Mouse (Mus musculus): ENCODE data around the gene Slc38a6. TPM values are rescaled to one million over a fixed set of nuclear protein-coding genes. Genes with fewer than 3 reads are reported as not detected.
A peak's percentile ranks its signal among the peaks of the same experiment; 100 is the strongest.

Gene Slc38a6
- total RNA-seq, 2 experiments from 2014 or later = 0.14 to 12.3 TPM

GRCm38 (mm10) chr12:73380686-73381360 lies 94.2 kb downstream of the Slc38a6 start:
- no peak for ATAC-seq (replicated peaks; ENCODE audit: low FRiP score, low TSS enrichment, poor library complexity, severe bottlenecking)

- ATAC-seq (replicated peaks; ENCODE audit: low FRiP score, low TSS enrichment, poor library complexity, severe bottlenecking) = no peak
Observed at GRCm38 (mm10) chr12:73381452-73381851, 94.9 kb downstream of the Slc38a6 start.

- ATAC-seq (replicated peaks; ENCODE audit: low FRiP score, low TSS enrichment, poor library complexity, severe bottlenecking) = no peak
Observed at GRCm38 (mm10) chr12:73382290-73383178, 96.0 kb downstream of the Slc38a6 start.

- ATAC-seq (replicated peaks; ENCODE audit: low FRiP score, low TSS enrichment, poor library complexity, severe bottlenecking) = no peak
Observed at GRCm38 (mm10) chr12:73383179-73383510, 96.6 kb downstream of the Slc38a6 start.

- no peak for ATAC-seq (replicated peaks; ENCODE audit: low FRiP score, low TSS enrichment, poor library complexity, severe bottlenecking)
Observed at GRCm38 (mm10) chr12:73383861-73384260, 97.3 kb downstream of the Slc38a6 start.

GRCm38 (mm10) chr12:73384747-73385146 lies 98.2 kb downstream of the Slc38a6 start:
- ATAC-seq (replicated peaks; ENCODE audit: low FRiP score, low TSS enrichment, poor library complexity, severe bottlenecking) = 0 out of 2 replicates have a peak, but pooled peaks have one; percentile 29

GRCm38 (mm10) chr12:73392507-73392906 lies 105.9 kb downstream of the Slc38a6 start:
- no peak for ATAC-seq (replicated peaks; ENCODE audit: low FRiP score, low TSS enrichment, poor library complexity, severe bottlenecking)

GRCm38 (mm10) chr12:73393018-73393417 lies 106.4 kb downstream of the Slc38a6 start:
- no peak for ATAC-seq (replicated peaks; ENCODE audit: low FRiP score, low TSS enrichment, poor library complexity, severe bottlenecking)

GRCm38 (mm10) chr12:73393881-73394291 lies 107.3 kb downstream of the Slc38a6 start:
- no peak for ATAC-seq (replicated peaks; ENCODE audit: low FRiP score, low TSS enrichment, poor library complexity, severe bottlenecking)

- ATAC-seq (replicated peaks; ENCODE audit: low FRiP score, low TSS enrichment, poor library complexity, severe bottlenecking) = no peak
Observed at GRCm38 (mm10) chr12:73394571-73394970, 108.0 kb downstream of the Slc38a6 start.

GRCm38 (mm10) chr12:73399426-73399825 lies 112.8 kb downstream of the Slc38a6 start:
- ATAC-seq (replicated peaks; ENCODE audit: low FRiP score, low TSS enrichment, poor library complexity, severe bottlenecking) = no peak

- no peak for ATAC-seq (replicated peaks; ENCODE audit: low FRiP score, low TSS enrichment, poor library complexity, severe bottlenecking)
Observed at GRCm38 (mm10) chr12:73400481-73401025, 114.0 kb downstream of the Slc38a6 start.

GRCm38 (mm10) chr12:73401520-73402130 lies 115.0 kb downstream of the Slc38a6 start:
- no peak for ATAC-seq (replicated peaks; ENCODE audit: low FRiP score, low TSS enrichment, poor library complexity, severe bottlenecking)

GRCm38 (mm10) chr12:73402137-73402712 lies 115.6 kb downstream of the Slc38a6 start:
- ATAC-seq (replicated peaks; ENCODE audit: low FRiP score, low TSS enrichment, poor library complexity, severe bottlenecking) = no peak

GRCm38 (mm10) chr12:73402851-73403665 lies 116.5 kb downstream of the Slc38a6 start:
- no peak for ATAC-seq (replicated peaks; ENCODE audit: low FRiP score, low TSS enrichment, poor library complexity, severe bottlenecking)
